Mouse (Mus musculus) induced T-regulatory cell, adult 2 months (primary cell): ENCODE measurements at regions not wholly inside any gene's neighbourhood (a gene's known extent, or its start where the extent isn't known, plus 50 kb on each side); places are given as distances from the start of the nearest gene placed in this dataset.

Source experiments
- DNase-seq: peaks from one replicate; pipeline ENCODE4 v3.0.0-alpha.2; 2012; ENCODE audit warnings: low read depth

GRCm38 (mm10) chr1:76091031-76091430 is 545.0 kb downstream of the Slc4a3 start:
- no peak for DNase-seq

GRCm38 (mm10) chr1:76113281-76113680 is 567.2 kb downstream of the Slc4a3 start:
- no peak for DNase-seq

GRCm38 (mm10) chr1:76120840-76121239 is 574.8 kb downstream of the Slc4a3 start:
- no peak for DNase-seq

- no peak for DNase-seq
Observed at GRCm38 (mm10) chr1:76130353-76130752, 584.3 kb downstream of the Slc4a3 start.

GRCm38 (mm10) chr1:76136810-76137209 is 590.7 kb downstream of the Slc4a3 start:
- DNase-seq, result no peak

GRCm38 (mm10) chr1:76137701-76138100 is 591.6 kb downstream of the Slc4a3 start:
- DNase-seq, result no peak

GRCm38 (mm10) chr1:76143516-76143915 is 597.5 kb downstream of the Slc4a3 start:
- no peak for DNase-seq

GRCm38 (mm10) chr1:76148963-76149362 is 602.9 kb downstream of the Slc4a3 start:
- DNase-seq, result no peak

GRCm38 (mm10) chr1:76156291-76156690 is 610.2 kb downstream of the Slc4a3 start:
- DNase-seq, result no peak

GRCm38 (mm10) chr1:76167486-76167885 is 621.4 kb downstream of the Slc4a3 start:
- DNase-seq, result no peak

- no peak for DNase-seq
Observed at GRCm38 (mm10) chr1:76181181-76181580, 635.1 kb downstream of the Slc4a3 start.

GRCm38 (mm10) chr1:76194844-76195243 is 648.8 kb downstream of the Slc4a3 start:
- no peak for DNase-seq

- DNase-seq, result no peak
Observed at GRCm38 (mm10) chr1:76197651-76198050, 651.6 kb downstream of the Slc4a3 start.

- DNase-seq, result no peak
Observed at GRCm38 (mm10) chr1:76200906-76201305, 654.8 kb downstream of the Slc4a3 start.

- no peak for DNase-seq
Observed at GRCm38 (mm10) chr1:76212486-76212885, 666.4 kb downstream of the Slc4a3 start.

GRCm38 (mm10) chr1:76244721-76245120 is 698.7 kb downstream of the Slc4a3 start:
- no peak for DNase-seq

GRCm38 (mm10) chr1:76246181-76246796 is 700.2 kb downstream of the Slc4a3 start:
- no peak for DNase-seq

- DNase-seq, result no peak
Observed at GRCm38 (mm10) chr1:76247126-76247525, 701.1 kb downstream of the Slc4a3 start.

GRCm38 (mm10) chr1:76258217-76258616 is 712.2 kb downstream of the Slc4a3 start:
- DNase-seq, result no peak

GRCm38 (mm10) chr1:76276148-76276547 is 730.1 kb downstream of the Slc4a3 start:
- DNase-seq, result no peak

- no peak for DNase-seq
Observed at GRCm38 (mm10) chr1:76276624-76277023, 730.6 kb downstream of the Slc4a3 start.

- DNase-seq, result no peak
Observed at GRCm38 (mm10) chr1:76283322-76283721, 737.3 kb downstream of the Slc4a3 start.

GRCm38 (mm10) chr1:76322943-76323559 is 777.0 kb downstream of the Slc4a3 start:
- DNase-seq, result no peak

GRCm38 (mm10) chr1:76323592-76323991 is 777.5 kb downstream of the Slc4a3 start:
- no peak for DNase-seq
